Mouse (Mus musculus) heart, postnatal 0 days (tissue): ENCODE results near the gene 2410004B18Rik.

Source experiments
- CTCF ChIP-seq: IDR thresholded peaks from 2 replicates; pipeline ENCODE4 v1.5.1; 2016; ENCODE audit warnings: antibody characterized with exemption, control low read depth, low read depth
- EP300 ChIP-seq: IDR thresholded peaks from 2 replicates; pipeline ENCODE4 v1.6.1; 2016; ENCODE audit warnings: antibody characterized with exemption, low read depth

GRCm38 (mm10) chr3:145986317-145987001 is 48.6 kb downstream of the 2410004B18Rik start:
- TF ChIP-seq EP300: no peak
- no peak for TF ChIP-seq CTCF
